Mouse (Mus musculus) gastrocnemius, postnatal 36 days (tissue): ENCODE measurements around the gene Gdpd5. TPM values are rescaled to one million over a fixed set of nuclear protein-coding genes. Genes with fewer than 3 reads are reported as not detected.
A peak's percentile ranks its signal among the peaks of the same experiment; 100 is the strongest.
"Not testable (repeated sequence)": the region's sequence is repeated elsewhere in the genome, so short reads cannot be mapped to it uniquely, and the experiment has no call there.

ENCODE experiments used
- DNase-seq, 2 experiments: peaks; one replicate each; pipeline ENCODE4 v3.0.0; 2022
- intact Hi-C: fragments of 180-260 bp; cut with DNase I; formaldehyde crosslinking; loops from one replicate; pipeline ENCODE4 v1.15.1; 2025
- total RNA-seq, 2 experiments: library from RNA; stranded (reverse); gene quantifications; 2 replicates each; pipeline ENCODE4 v1.2.3; 2021

The Gdpd5 gene
- total RNA-seq, 2 experiments from 2014 or later, result 2.6 to 4.6 TPM

DNA sequence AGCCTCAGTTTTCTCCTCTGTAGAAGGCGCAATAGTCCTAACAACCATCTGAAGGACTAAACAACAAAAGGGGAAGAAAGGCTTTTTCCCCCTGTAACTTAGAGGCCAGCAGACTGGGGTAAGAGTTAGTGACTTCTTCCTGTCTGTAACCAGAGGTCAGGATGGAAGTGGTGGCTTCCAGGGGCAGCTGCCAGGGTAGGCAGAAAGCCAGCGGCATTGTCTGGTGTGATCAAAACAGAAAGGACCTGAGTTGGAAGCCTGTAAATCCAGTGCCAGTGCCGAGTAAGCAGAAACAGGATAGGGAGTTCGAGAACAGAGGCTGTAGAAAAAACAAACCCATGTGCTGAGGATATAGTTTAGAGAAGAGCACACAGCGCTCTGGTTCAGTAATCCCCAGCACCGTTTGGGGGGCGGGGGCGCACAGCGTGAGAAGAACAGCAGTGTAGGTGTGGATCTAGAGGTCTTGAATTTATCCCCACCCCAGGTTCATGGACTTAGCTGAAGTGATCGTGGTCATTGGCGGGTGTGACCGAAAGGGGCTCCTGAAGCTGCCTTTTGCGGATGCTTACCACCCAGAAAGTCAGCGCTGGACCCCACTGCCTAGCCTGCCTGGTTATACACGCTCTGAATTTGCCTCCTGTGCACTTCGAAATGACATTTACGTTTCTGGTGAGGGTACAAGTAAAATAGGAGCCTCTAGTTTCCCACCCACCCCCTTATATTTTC, 88.6 kb downstream of the Gdpd5 start:
- intact Hi-C loops, result no loop called here

DNA sequence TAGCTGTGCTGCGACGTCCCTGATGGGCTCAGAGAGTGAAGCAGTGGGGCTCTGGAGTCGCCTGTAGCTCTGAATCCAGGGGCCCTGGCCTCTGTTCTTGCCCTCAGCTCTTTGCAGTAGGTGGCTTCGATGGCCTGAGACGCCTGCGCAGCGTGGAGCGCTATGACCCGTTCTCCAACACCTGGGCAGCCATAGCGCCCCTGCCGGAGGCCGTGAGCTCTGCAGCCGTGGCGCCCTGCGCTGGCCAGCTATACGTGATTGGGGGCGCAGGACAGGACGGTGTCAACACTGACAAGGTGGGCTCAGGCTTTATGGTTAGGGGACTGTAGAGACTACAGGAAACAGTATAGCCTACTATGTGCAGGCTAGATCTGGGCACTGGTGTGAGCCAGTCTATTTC, 90.4 kb downstream of the Gdpd5 start:
- DNase-seq, result no peak
- intact Hi-C loops, result no loop called here

More for the DNA sequence above, 88.6 kb downstream of the Gdpd5 start:
- no peak for DNase-seq

DNA sequence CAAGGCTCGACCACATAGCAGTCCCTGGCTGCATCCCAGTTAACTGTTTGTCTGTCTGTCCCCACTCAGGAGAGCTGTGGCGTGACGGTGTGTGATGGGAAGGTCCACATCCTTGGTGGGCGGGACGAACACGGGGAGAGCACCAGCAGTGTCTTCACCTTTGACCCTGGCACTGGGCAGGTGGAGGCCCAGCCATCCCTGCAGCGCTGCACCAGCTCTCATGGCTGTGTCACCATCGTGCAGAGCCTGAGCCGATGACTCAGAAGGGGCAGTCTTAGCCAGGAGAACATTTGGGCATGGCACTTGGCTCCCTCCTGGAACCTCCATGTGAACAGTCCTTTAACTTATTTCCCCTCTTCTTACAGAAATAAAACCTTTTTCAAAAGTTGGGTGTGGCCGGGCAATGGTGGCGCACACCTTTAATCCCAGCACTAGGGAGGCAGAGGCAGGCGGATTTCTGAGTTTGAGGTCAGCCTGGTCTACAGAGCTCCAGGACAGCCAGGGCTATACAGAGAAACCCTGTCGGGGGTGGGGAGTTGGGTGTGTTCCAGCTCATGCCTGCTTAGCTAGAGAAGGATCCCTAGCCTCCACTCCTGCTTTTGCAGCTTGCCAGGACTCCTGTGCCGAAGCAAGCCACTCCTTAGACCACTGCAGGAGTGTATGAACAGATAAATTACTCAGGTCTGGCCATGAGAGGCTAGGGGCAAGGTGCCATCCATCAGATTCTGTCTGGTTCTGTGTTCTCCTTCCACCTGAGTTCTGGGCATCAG, 92.6 kb downstream of the Gdpd5 start:
- DNase-seq, result no peak
- intact Hi-C loops, result no loop called here

GRCm38 (mm10) chr7:99474836-99475561, 93.8 kb downstream of the Gdpd5 start:
- DNase-seq, result no peak
- intact Hi-C loops, result no loop called here

DNA sequence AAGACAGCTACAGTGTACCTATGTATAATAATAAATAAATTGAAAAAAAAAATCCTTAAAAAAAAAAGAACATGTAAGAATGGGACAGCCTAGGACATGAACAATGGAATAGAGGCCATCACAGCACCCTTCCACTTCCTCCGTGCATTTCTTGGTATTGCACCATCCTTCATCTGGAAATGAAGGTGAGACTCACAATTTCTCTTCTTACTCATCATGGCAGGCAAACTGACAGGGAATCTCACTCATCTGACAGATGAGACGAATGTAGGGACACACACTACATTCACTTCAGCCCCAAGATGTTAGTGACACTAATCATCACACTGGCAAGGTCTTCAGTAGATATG, 94.3 kb downstream of the Gdpd5 start:
- DNase-seq, result no peak
- intact Hi-C loops, result no loop called here

DNA sequence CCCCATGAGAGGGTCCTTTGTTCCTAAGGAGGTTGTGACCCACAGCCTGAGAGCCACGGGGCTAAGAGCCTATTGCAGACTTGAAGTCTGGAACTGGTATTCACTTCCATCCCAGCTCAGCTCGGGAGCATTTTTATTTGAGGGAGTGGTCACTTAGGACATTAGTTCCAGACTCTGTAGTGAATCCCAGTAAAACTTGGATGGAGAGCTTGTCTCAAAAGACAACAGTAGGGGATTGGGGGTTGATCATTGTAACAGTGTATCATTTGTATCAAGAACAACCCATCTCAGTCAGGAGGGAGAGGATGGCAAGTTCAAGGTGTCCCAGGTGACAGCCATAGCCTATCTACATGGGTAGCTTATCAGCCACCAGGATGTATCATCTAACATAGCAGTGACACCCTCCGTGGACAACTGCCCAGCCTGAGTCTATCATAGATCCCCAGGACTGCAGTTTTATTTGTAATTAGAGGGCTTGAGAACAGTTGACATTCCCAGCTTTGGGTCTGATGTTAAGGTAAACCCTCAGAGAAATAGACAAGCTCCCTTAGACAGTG, 95.4 kb downstream of the Gdpd5 start:
- intact Hi-C loops, result no loop called here
- no peak for DNase-seq

DNA sequence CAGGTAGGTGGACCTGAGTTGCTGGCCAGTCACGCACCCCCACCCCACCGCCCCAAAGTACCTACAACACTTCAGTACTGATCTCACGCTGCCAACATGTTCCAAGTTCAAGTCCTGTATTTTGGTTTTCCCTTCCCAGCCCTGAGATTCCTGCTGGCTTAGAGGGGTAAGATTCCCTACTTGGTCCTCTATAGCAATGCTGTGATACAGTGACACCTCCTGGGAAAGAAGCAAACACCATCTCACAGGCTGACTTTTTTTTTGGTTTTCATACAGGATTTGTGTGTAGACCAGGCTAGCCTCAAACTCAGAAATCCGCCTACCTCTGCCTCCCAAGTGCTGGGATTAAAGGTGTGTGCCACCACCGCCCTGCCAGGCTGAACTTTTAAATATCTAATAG, 96.0 kb downstream of the Gdpd5 start:
- no peak for DNase-seq
- intact Hi-C loops, result no loop called here

DNA sequence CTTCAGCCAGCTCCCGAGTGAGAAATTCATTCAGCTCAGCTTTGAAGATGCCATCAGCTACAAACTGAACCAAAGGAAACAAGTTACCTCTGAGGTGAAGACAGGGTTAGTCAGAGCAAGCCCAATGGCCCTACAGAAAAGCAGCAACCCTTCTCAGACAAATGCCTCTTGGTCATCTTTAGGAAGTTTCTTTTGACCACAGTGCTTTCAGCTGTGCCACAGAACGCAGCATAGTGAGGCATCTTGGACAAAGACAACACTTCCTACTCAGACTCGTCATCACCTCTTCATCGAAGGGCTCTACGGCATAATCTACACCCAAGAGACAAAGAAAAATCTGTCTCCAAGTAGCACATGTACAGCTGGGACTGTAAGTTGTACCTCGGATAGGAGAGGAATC, 101.4 kb downstream of the Gdpd5 start:
- no peak for DNase-seq
- intact Hi-C loops, result no loop called here

GRCm38 (mm10) chr7:99483271-99483923, 102.2 kb downstream of the Gdpd5 start, which contains the start of gene Rps3:
Rps3 (minus strand) TSS chr7:99483738.
- intact Hi-C loops, result no loop called here
- peak; percentile 89 to 92 for DNase-seq

DNA sequence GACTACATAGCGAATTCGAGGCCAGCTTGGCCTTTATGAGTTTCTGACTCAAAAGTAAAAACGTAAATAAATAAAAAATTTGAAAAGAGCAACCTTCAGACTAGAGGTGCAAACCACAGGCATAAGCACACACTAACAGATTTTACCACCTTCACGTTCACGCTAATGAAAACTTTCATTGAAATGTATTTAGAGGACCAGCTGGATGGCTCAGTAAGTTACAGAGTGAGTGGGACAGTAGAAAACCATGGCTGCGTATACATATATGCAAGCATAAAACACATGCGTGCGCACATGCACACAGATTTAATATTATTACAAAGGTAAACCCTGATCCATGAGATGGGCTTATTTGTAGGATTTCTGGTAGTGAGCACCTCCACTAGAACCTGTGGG, 102.7 kb downstream of the Gdpd5 start:
- DNase-seq, result no peak
- intact Hi-C loops, result no loop called here

DNA sequence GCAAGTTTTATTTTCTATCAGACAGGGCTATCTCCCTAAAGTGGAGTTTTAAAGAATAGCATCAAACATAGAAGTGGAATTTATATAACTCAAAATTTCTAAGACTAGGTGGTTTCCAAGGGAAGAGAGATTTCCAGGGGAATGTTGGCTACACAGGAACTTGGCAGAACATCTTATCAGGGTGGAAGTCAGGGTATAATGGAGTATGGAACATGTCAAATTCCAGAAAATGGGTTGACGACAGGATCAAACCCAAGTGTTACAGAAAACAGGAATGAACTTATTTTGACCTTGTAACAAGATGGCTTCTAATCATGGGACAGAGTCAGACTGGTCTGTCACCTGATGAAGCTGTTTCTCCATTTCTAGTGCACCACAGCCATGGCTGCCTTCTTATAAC, 103.5 kb downstream of the Gdpd5 start:
- intact Hi-C loops, result no loop called here

GRCm38 (mm10) chr7:99489708-99490107, 108.5 kb downstream of the Gdpd5 start:
- intact Hi-C loops, result no loop called here
- DNase-seq, result no peak

More for the DNA sequence above, 103.5 kb downstream of the Gdpd5 start:
- DNase-seq, result no peak

GRCm38 (mm10) chr7:99499128-99499527, 117.9 kb downstream of the Gdpd5 start:
- intact Hi-C loops, result no loop called here

GRCm38 (mm10) chr7:99500201-99500600, 119.0 kb downstream of the Gdpd5 start:
- DNase-seq, result peak; percentile 67 to 72
- intact Hi-C loops, result loop anchor here (1.0 kb wide), 2 partner anchors 56 to 89 kb away; no protein-coding TSS in a partner anchor

More at GRCm38 (mm10) chr7:99499128-99499527, 117.9 kb downstream of the Gdpd5 start:
- no peak for DNase-seq

- no peak for DNase-seq
- intact Hi-C loops, result loop anchor here (1.0 kb wide), 2 partner anchors 56 to 89 kb away; no protein-coding TSS in a partner anchor
These were observed 119.4 kb downstream of the Gdpd5 start for GRCm38 (mm10) chr7:99500655-99501054.

GRCm38 (mm10) chr7:99501148-99501547, 119.9 kb downstream of the Gdpd5 start:
- DNase-seq, result no peak
- intact Hi-C loops, result no loop called here

GRCm38 (mm10) chr7:99504556-99504955, 123.3 kb downstream of the Gdpd5 start:
- no peak for DNase-seq
- intact Hi-C loops, result no loop called here

DNA sequence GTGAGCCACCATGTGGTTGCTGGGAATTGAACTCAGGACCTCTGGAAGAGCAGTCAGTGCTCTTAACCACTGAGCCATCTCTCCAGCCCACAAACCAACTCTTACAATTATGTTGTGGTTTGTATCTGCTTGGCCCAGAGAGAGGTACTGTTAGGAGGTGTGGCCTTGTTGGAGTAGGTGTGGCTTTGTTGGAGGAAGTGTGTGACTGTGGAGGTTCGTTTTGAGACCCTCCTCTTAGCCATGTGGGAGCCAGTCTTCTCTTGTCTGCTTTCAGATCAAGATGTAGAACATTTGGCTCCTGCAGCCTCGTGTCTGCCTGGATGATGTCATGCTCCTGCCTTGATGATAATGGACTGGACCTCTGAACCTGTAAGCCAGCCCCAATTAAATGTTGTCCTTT, 127.0 kb downstream of the Gdpd5 start:
- intact Hi-C loops, DNase-seq: not testable (repeated sequence)

- peak in 1 of 2 experiments; percentile 27 for DNase-seq
- intact Hi-C loops, result no loop called here
These were observed 128.9 kb downstream of the Gdpd5 start for GRCm38 (mm10) chr7:99510087-99510501.
